Mouse (Mus musculus): ENCODE measurements at regions not wholly inside any gene's neighbourhood (a gene's known extent, or its start where the extent isn't known, plus 50 kb on each side); places are given as distances from the start of the nearest gene placed in this dataset.
A peak's percentile ranks its signal among the peaks of the same experiment; 100 is the strongest.

DNA sequence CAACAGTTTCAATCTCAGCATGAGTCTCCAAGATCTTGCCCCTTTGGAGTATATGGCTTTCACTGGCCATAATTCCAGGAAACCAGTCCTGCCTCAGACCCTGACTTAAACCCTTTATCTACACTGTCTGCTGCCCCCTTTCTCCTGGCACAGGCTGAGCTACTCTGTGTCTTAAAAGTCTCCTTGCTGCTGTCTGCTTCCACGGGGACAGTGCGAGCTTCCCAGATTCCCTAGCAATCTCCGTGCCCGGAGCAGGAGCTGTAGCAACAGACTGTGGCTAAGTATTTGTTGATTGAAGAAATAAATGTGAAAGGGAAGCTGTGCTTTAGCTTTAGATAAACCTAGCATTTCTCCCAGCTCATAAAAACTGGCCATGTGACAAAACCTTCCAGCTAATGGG, 95.2 kb upstream of the Ptch1 start:
- no peak overlapping the region for H3K4me3 ChIP-seq
- no peaks in the 10 kb centered on the region for H3K9me3 ChIP-seq
- no peak for DNase-seq (ENCODE audit: extremely low spot score, low spot score)
- H3K4me1 ChIP-seq, result peaks cover 14% of the 10 kb centered on the region
- 11% methylated on average over 4 of the region's 4 CpGs for WGBS
- peaks cover 42% of the 10 kb centered on the region for H3K27me3 ChIP-seq (ENCODE audit: poor library complexity, severe bottlenecking)
- no peaks in the 10 kb centered on the region for H3K36me3 ChIP-seq (replicated peaks)
- no peak overlapping the region for H3K27ac ChIP-seq

DNA sequence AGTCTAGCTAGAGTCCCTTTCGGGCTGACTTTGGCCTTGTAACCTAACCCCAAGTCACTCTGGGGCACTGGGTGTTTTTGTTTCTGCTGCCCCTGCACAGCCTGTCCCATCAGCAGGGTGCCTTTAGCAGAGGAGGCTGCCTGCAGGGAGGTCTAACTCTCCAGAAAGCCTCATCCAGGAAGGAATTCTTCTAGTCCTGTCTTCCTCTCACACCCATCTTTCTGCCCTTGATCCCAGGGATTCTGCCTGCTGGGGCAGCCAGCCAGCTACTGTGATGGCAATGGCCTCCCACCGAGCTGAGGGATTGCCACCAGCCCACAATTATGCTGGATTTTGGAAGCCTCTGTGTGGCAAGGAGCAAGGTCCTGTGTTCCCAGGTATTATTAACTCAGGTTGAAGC, 95.6 kb upstream of the Ptch1 start:
- 2% methylated on average over 2 of the region's 2 CpGs for WGBS
- no peak for DNase-seq (ENCODE audit: extremely low spot score, low spot score)
- Histone ChIP-seq H3K27me3 (ENCODE audit: poor library complexity, severe bottlenecking) (peaks cover 42% of the 10 kb centered on the region), H3K36me3 (replicated peaks) (no peaks in the 10 kb centered on the region), H3K4me3 (no peak overlapping the region), H3K4me1 (peaks cover 14% of the 10 kb centered on the region), H3K27ac (no peak overlapping the region), H3K9me3 (no peaks in the 10 kb centered on the region)

GRCm38 (mm10) chr13:63672425-63672824, 99.0 kb upstream of the Ptch1 start:
- 71% methylated on average over 4 of the region's 4 CpGs for WGBS
- no peaks in the 10 kb centered on the region for H3K9me3 ChIP-seq
- no peak for DNase-seq (ENCODE audit: extremely low spot score, low spot score)
- H3K27ac ChIP-seq, result no peak overlapping the region
- no peaks in the 10 kb centered on the region for H3K36me3 ChIP-seq (replicated peaks)
- H3K4me3 ChIP-seq, result no peak overlapping the region
- H3K4me1 ChIP-seq, result peaks cover 14% of the 10 kb centered on the region
- H3K27me3 ChIP-seq (ENCODE audit: poor library complexity, severe bottlenecking), result peaks cover 30% of the 10 kb centered on the region

DNA sequence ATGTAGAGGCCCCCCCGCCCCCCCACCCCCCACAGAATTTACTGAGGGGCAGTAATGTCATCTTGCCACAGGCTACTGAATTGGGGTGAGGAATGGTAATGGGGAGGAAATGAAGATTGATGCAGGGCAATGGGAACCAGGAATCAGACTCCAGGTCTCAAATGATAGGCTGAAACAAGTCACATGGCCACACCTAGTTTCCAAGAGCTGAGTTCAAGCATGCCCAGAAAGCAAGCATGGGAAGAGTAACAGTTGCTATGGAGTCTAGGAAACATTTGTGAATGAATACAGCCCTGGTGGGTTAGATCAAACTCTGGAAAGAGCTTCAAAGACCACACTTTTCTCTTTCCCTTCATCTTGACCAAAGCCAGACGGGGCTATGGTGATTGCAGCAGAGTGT, 104.3 kb upstream of the Ptch1 start:
- Histone ChIP-seq H3K36me3 (replicated peaks) (no peaks in the 10 kb centered on the region), H3K27me3 (ENCODE audit: poor library complexity, severe bottlenecking) (no peaks in the 10 kb centered on the region), H3K4me1 (no peaks in the 10 kb centered on the region), H3K9me3 (no peaks in the 10 kb centered on the region), H3K27ac (no peak overlapping the region), H3K4me3 (no peak overlapping the region)
- no peak for DNase-seq (ENCODE audit: extremely low spot score, low spot score)
- 69% methylated on average over 2 of the region's 2 CpGs for WGBS

DNA sequence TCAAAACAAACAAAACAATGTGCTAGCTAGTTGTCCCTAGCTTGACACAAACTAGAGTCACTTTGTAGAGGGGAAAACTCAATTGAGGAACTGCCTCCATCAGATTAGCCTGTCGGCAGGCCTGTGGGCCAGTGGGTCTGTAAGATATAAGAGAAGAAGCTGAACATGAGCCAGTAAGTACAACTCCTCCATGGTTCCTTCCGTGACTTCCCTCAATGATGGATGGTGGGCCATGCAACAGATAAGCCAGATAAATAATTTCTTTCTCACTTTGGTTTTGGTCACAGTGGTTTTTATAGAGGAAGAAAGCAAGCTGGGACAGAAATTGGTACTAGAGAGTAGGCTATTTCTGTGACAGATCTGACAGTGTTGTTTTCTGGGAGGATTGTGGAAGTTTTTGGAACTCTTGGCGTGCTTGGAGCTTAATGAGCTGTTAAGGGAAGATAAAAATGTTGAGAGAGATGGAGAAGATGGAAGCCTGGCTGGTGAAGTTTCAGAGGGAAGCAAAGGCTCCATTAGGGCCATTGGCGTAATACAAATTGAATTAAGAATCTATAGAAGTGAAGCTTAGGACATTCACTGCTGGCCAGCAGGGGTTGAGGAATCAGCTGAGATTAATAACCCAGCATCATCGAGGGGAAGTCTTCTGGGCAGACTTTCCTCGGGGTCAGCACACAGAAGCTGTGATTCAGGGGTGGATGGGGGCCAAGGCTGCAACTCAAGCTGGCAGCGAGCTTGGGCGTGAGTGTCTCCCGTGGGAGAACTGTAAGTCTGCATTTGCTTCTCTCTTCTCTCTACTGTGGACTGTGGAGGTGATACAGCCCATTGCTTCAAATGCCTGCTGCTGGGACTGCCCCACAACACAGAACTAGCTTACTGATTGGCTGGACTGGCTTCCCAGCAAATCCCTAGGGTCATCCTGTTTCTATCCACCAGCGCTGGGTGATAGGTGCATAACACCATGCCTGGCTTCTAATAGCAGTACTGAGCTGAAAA, 105.2 kb upstream of the Ptch1 start:
- Histone ChIP-seq H3K9me3 (no peaks in the 10 kb centered on the region), H3K27me3 (ENCODE audit: poor library complexity, severe bottlenecking) (no peaks in the 10 kb centered on the region), H3K4me3 (no peak overlapping the region), H3K4me1 (no peaks in the 10 kb centered on the region), H3K27ac (no peak overlapping the region), H3K36me3 (replicated peaks) (no peaks in the 10 kb centered on the region)
- no peak for DNase-seq (ENCODE audit: extremely low spot score, low spot score)
- WGBS, result 78% methylated on average over 10 of the region's 10 CpGs

DNA sequence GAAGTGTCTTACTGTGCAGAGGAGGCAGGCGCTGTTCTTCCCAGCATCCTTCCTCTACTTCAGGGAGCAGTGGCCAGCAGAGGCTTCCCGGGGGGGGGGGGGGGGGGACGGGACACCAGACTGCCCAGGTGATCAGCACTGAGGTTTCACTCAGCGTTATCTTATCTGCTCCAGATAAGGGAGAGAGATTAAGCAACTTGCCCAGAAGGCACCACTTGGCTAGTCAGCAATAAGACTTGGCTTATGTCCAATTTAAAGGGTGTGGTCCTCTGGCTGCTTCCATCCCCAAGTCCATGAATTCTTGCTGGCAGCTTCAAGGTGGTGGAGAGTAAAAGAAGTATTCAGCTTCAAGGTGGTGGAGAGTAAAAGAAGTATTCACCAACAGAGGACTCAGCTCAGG, 108.9 kb upstream of the Ptch1 start:
- Histone ChIP-seq H3K4me1 (peaks cover 3% of the 10 kb centered on the region; the same call in 1 of the 2 replicates), H3K4me3 (no peak overlapping the region), H3K27me3 (ENCODE audit: poor library complexity, severe bottlenecking) (no peaks in the 10 kb centered on the region), H3K9me3 (no peaks in the 10 kb centered on the region), H3K27ac (no peak overlapping the region), H3K36me3 (replicated peaks) (no peaks in the 10 kb centered on the region)
- 68% methylated on average over 4 of the region's 4 CpGs for WGBS
- no peak for DNase-seq (ENCODE audit: extremely low spot score, low spot score)

DNA sequence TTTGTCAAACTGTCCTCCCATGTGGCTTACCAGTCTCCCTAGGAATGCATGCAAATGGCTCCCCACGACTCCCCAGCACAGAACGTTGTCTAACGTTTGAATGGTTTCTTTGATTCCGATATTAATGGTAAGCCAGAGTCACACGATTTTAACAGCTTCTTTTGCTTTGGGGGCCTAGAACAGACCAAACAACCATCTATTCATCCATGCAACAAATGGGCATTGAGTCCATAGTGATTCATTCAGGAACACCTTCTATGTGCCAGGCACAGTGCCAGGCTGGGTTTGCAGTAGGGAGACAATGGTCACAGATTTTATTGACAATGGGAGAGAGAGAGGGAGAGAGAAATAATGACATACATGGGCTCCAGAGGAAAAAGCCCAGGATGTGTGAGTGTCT, 118.6 kb upstream of the Ptch1 start:
- Histone ChIP-seq H3K4me1 (peaks cover 14% of the 10 kb centered on the region; the same call in 1 of the 2 replicates), H3K4me3 (no peak overlapping the region), H3K27me3 (ENCODE audit: poor library complexity, severe bottlenecking) (no peaks in the 10 kb centered on the region), H3K9me3 (no peaks in the 10 kb centered on the region), H3K36me3 (replicated peaks) (no peaks in the 10 kb centered on the region), H3K27ac (no peak overlapping the region)
- no peak for DNase-seq (ENCODE audit: extremely low spot score, low spot score)
- 86% methylated on average over 5 of the region's 5 CpGs for WGBS

DNA sequence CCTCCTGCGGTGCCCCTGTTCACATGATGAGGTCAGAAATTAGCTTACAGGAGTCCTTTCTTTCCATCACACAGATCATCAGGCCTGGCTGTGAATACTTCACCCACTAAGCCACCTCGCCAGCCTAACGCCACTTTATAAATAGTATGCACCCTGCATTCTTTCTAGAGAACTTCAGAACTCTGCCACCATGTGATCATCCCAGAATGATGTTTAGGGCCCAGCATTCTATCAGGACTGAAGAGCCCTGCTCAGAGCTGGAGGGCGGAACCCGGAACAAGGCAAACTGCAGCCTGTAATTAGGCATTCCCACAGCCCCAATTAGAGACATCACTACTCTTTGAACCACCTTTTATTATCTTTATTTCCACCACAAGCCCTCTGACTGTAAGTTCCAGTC, 120.2 kb upstream of the Ptch1 start:
- WGBS, result 82% methylated on average over 5 of the region's 5 CpGs
- peaks cover 9% of the 10 kb centered on the region; the same call in 1 of the 2 replicates for H3K4me1 ChIP-seq
- no peak overlapping the region for H3K4me3 ChIP-seq
- no peak overlapping the region for H3K27ac ChIP-seq
- no peaks in the 10 kb centered on the region for H3K27me3 ChIP-seq (ENCODE audit: poor library complexity, severe bottlenecking)
- no peak for DNase-seq (ENCODE audit: extremely low spot score, low spot score)
- no peaks in the 10 kb centered on the region for H3K9me3 ChIP-seq
- H3K36me3 ChIP-seq (replicated peaks), result no peaks in the 10 kb centered on the region

- WGBS, result 60% methylated on average over 3 of the region's 3 CpGs
- no peak overlapping the region for H3K27ac ChIP-seq
- H3K27me3 ChIP-seq (ENCODE audit: poor library complexity, severe bottlenecking), result no peaks in the 10 kb centered on the region; the same call in 1 of the 2 replicates
- H3K9me3 ChIP-seq, result no peaks in the 10 kb centered on the region
- H3K4me3 ChIP-seq, result no peak overlapping the region
- peaks cover 13% of the 10 kb centered on the region for H3K4me1 ChIP-seq
- no peaks in the 10 kb centered on the region for H3K36me3 ChIP-seq (replicated peaks)
- DNase-seq (ENCODE audit: extremely low spot score, low spot score), result no peak
Measured at GRCm38 (mm10) chr13:63696399-63696798, 118.6 kb upstream of the Ercc6l2 start.

DNA sequence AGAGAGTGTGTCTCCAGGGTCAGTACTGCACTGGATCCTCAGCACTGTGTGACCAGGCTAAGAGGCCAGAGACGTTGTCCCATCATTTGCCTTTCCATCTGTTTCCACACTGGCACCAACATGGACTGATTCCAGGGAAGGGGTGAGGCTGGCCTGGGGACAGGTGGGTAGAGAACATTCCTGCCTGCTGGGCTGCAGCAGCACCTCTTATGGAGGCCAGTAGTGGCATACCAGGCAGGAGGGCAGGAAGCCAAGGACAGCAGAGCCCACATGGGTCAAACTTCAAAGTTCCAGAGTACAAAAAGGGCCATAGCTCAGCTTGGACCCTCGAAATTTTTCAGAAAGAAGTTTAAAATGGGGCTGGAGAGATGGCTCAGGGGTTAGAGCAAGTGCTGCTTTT, 115.4 kb upstream of the Ercc6l2 start:
- Histone ChIP-seq H3K4me1 (peaks cover 14% of the 10 kb centered on the region), H3K36me3 (replicated peaks) (no peaks in the 10 kb centered on the region), H3K9me3 (no peaks in the 10 kb centered on the region), H3K4me3 (no peak overlapping the region), H3K27ac (no peak overlapping the region), H3K27me3 (ENCODE audit: poor library complexity, severe bottlenecking) (peaks cover under 1% of the 10 kb centered on the region; the same call in 1 of the 2 replicates)
- no peak for DNase-seq (ENCODE audit: extremely low spot score, low spot score)
- WGBS, result 76% methylated on average over 2 of the region's 2 CpGs

GRCm38 (mm10) chr13:63700747-63701146, 114.3 kb upstream of the Ercc6l2 start:
- H3K27ac ChIP-seq, result no peak overlapping the region
- 80% methylated on average over 3 of the region's 3 CpGs for WGBS
- no peak overlapping the region for H3K4me3 ChIP-seq
- DNase-seq (ENCODE audit: extremely low spot score, low spot score), result no peak
- H3K36me3 ChIP-seq (replicated peaks), result no peaks in the 10 kb centered on the region
- no peaks in the 10 kb centered on the region for H3K9me3 ChIP-seq
- H3K4me1 ChIP-seq, result peaks cover 14% of the 10 kb centered on the region
- peaks cover 3% of the 10 kb centered on the region; the same call in 1 of the 2 replicates for H3K27me3 ChIP-seq (ENCODE audit: poor library complexity, severe bottlenecking)

DNA sequence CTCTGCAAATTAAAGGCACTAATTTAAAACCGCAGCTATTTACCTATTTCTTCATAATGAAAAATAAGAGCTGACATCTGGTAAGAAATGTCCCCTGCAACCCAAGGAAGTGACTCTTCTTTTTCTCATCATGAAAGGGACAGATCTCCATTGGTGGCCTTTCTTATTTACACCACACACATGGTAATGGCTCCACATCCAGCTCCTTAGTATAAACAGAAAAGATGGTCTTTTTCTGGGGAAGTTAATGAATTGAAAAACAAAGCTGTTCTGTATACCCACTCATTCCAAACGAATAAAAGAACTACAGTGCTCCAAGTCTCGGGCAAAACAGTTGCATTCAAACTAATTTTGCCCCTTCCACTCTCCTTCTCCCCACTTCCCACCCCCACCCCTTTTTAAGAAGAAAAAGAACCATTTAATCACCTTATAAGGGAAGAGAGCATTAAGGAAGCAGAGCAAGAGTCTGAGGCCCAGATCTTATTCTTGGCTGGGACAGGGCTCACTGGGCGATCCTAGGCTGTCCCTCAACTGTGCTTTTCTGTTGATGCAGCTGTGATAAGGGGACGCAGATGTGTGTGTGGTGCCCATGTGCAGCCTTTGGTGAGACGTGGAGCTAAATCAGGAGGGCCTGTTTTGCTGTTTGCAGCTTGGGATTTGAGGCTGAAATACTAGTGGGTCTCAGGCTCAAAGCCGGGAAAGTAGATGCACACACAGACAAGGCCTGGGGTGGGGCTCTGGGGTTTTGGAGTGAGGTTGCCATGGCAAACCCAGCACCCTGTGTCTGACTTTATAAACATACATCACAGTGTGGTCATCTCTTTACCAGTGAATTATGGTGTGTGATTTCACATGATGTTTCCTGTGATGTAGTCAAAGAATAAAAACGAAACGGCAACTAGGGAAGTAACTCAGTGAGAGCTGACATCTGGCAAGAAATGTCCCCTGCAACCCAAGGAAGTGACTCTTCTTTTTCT, 113.6 kb upstream of the Ercc6l2 start:
- H3K4me3 ChIP-seq, result no peak overlapping the region
- DNase-seq (ENCODE audit: extremely low spot score, low spot score), result no peak
- no peaks in the 10 kb centered on the region for H3K9me3 ChIP-seq
- peak overlapping the region; percentile 58; the same call in 1 of the 2 replicates for H3K27ac ChIP-seq
- WGBS, result 55% methylated on average over 9 of the region's 9 CpGs
- H3K27me3 ChIP-seq (ENCODE audit: poor library complexity, severe bottlenecking), result peaks cover 3% of the 10 kb centered on the region; the same call in 1 of the 2 replicates
- H3K36me3 ChIP-seq (replicated peaks), result no peaks in the 10 kb centered on the region
- peaks cover 14% of the 10 kb centered on the region for H3K4me1 ChIP-seq

Data from forebrain, embryonic 10.5 days (tissue).